ENCODE assay signal across 8 mouse cellular contexts in genomic region chr7:40086236-40086635, GRCm38 (mm10).
DNase-seq lines count a peak whose midpoint lies in the region; ATAC-seq and TF ChIP-seq lines count a peak whose summit lies in the region.

No protein-coding gene starts in this region.

- H3K36me3 ChIP-seq in kidney, adult 2 months (ENCODE audit: control insufficient read depth, insufficient read depth, low read length): no peaks in the 10 kb centered on the region
- H3K36me3 ChIP-seq in kidney, embryonic 16.5 days (ENCODE audit: insufficient read depth, low read length): no peaks in the 10 kb centered on the region
- H3K36me3 ChIP-seq in forebrain, embryonic 16.5 days (ENCODE audit: control insufficient read depth, insufficient read depth): no peaks in the 10 kb centered on the region

- no peaks in the 10 kb centered on the region for H3K27me3 ChIP-seq in kidney, adult 2 months (replicated peaks; ENCODE audit: control insufficient read depth, insufficient read depth, low read length)
- no peaks in the 10 kb centered on the region for H3K27me3 ChIP-seq in kidney, embryonic 16.5 days (ENCODE audit: insufficient read depth, low read length)
- no peaks in the 10 kb centered on the region for H3K27me3 ChIP-seq in forebrain, embryonic 16.5 days (replicated peaks; ENCODE audit: control insufficient read depth, insufficient read depth, low read length)

- no peaks in the 10 kb centered on the region for H3K4me1 ChIP-seq in kidney, adult 2 months (ENCODE audit: control insufficient read depth, insufficient read depth, low read length)
- H3K4me1 ChIP-seq in kidney, embryonic 16.5 days (ENCODE audit: insufficient read depth, low read length): no peaks in the 10 kb centered on the region
- H3K4me1 ChIP-seq in forebrain, embryonic 16.5 days (replicated peaks; ENCODE audit: control insufficient read depth, insufficient read depth, low read length): no peaks in the 10 kb centered on the region

- ATAC-seq in kidney, embryonic 16.5 days (ENCODE audit: low FRiP score, low TSS enrichment): no peak
- no peak for ATAC-seq in CD4-positive, CD25-positive, alpha-beta regulatory T cell, adult 4 months
- no peak for ATAC-seq in forebrain, embryonic 16.5 days

- no peak overlapping the region for H3K4me3 ChIP-seq in kidney, adult 2 months (ENCODE audit: insufficient read depth, low read depth, low read length)
- H3K4me3 ChIP-seq in kidney, embryonic 16.5 days (ENCODE audit: low read length): no peak overlapping the region
- H3K4me3 ChIP-seq in forebrain, embryonic 16.5 days (replicated peaks; ENCODE audit: low read length): no peak overlapping the region

- peak; percentile 31 for DNase-seq in kidney, adult 2 months
- DNase-seq in urinary bladder, postnatal 36 days (ENCODE audit: low spot score in 2 of 2): peak; percentile 3 to 6
- DNase-seq in urinary bladder, adult 2 months (ENCODE audit: low spot score): no peak
- DNase-seq in embryo, embryonic 11 days: peak; percentile 28
- no peak for DNase-seq in thymus, postnatal 4 days

- H3K27ac ChIP-seq in kidney, adult 2 months (ENCODE audit: insufficient read depth, low read depth, low read length): no peak overlapping the region
- no peak overlapping the region for H3K27ac ChIP-seq in kidney, embryonic 16.5 days (ENCODE audit: low read length)
- H3K27ac ChIP-seq in forebrain, embryonic 16.5 days (ENCODE audit: low read length): no peak overlapping the region

- no peak overlapping the region for H3K9ac ChIP-seq in kidney, embryonic 16.5 days (replicated peaks; ENCODE audit: low read length)
- no peak overlapping the region for H3K9ac ChIP-seq in forebrain, embryonic 16.5 days (replicated peaks; ENCODE audit: low read depth, low read length)

- H3K9me3 ChIP-seq in kidney, embryonic 16.5 days (ENCODE audit: low read length): no peaks in the 10 kb centered on the region
- no peaks in the 10 kb centered on the region for H3K9me3 ChIP-seq in forebrain, embryonic 16.5 days (ENCODE audit: control insufficient read depth, low read length)

- TF ChIP-seq CTCF in kidney, adult 2 months (conservative IDR thresholded peaks at IDR 0.05; ENCODE audit: insufficient read depth, insufficient read length, low read depth, low read length): peak; percentile 54

- no peak overlapping the region for H3K4me2 ChIP-seq in kidney, embryonic 16.5 days (replicated peaks; ENCODE audit: low read depth, low read length)
- H3K4me2 ChIP-seq in forebrain, embryonic 16.5 days (ENCODE audit: low read length): no peak overlapping the region

- 58% methylated on average over 2 of the region's 2 CpGs for WGBS in kidney, adult 2 months
- 59% methylated on average over 2 of the region's 2 CpGs for WGBS in kidney, embryonic 16.5 days
- 46% methylated on average over 2 of the region's 2 CpGs for WGBS in forebrain, embryonic 16.5 days

- no peak for TF ChIP-seq POLR2A in kidney, adult 2 months (IDR thresholded peaks at IDR 0.05; ENCODE audit: low read depth, low read length)

Comparison
In these comparisons a context has a peak if more than half of its experiments do, and no peak if none do; other contexts are left out.
1. DNase-seq: peak in kidney, adult 2 months (single experiment), urinary bladder, postnatal 36 days (2 of 2) and embryo, embryonic 11 days (single experiment); none in urinary bladder, adult 2 months (single experiment) and thymus, postnatal 4 days (single experiment).